Mouse (Mus musculus): Measurements from ENCODE around the gene Baz1b.

DNA sequence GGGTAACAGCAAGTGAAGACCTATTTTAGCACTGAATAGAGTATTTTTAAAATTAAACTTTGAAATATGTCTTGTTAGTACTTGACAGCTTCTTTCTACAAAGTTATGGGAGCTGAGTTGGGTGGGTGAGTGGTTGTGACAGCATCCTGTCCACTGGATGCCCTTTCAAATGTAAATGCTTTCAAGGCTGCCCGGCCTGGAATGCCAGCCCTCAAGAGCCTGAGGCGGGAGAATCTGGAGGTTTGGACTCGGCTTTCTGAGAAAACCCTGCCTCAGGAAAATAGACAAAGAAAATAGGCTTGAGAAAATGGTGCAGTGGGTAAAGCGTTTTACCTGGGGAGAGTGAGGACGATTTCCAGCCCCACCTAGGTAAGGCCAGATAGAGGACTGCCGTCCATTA, 5.3 kb upstream of the Baz1b start:
- no peak for TF ChIP-seq EP300 (IDR thresholded peaks at IDR 0.05; ENCODE audit: low read depth)
- TF ChIP-seq CTCF (IDR thresholded peaks at IDR 0.05; ENCODE audit: low read depth) = no peak
